ENCODE assay signal across 20 mouse cellular contexts in genomic region chr2:70614745-70615351, GRCm38 (mm10). TPM values are rescaled to one million over a fixed set of nuclear protein-coding genes. Genes with fewer than 3 reads are reported as not detected.
DNase-seq lines count a peak whose midpoint lies in the region; ATAC-seq and TF ChIP-seq lines count a peak whose summit lies in the region.
"Had no signal": no experiment of that assay in that cellular context is flagged by ENCODE, and none has a peak within 500 bp of the region (broad histone marks: within the 10 kb centered on the region; RNA-seq: fewer than 3 reads in every experiment).

No protein-coding gene starts in this region.

- H3K4me1 ChIP-seq in cerebellum, adult 2 months (ENCODE audit: control insufficient read depth, insufficient read depth, low read length) = no peaks in the 10 kb centered on the region
- H3K4me1 ChIP-seq: hindbrain, embryonic 12.5 days; intestine, embryonic 15.5 days; neural tube, embryonic 12.5 days had no signal

- no peak overlapping the region for H3K27ac ChIP-seq in cerebellum, adult 2 months (ENCODE audit: insufficient read depth, low read length)
- H3K27ac ChIP-seq: embryonic facial prominence, embryonic 10.5 days; hindbrain, embryonic 12.5 days; intestine, embryonic 15.5 days; kidney, postnatal 0 days; limb, embryonic 13.5 days; liver, embryonic 14.5 days; neural tube, embryonic 12.5 days had no signal

- no peak for TF ChIP-seq CTCF in cerebellum, adult 2 months (IDR thresholded peaks at IDR 0.05; ENCODE audit: borderline replicate concordance, insufficient read depth, low read depth, low read length)

- no peak overlapping the region for H3K4me3 ChIP-seq in cerebellum, adult 2 months (replicated peaks; ENCODE audit: insufficient read depth, low read depth, low read length)
- H3K4me3 ChIP-seq: embryonic facial prominence, embryonic 10.5 days; hindbrain, embryonic 12.5 days; intestine, embryonic 15.5 days; limb, embryonic 13.5 days; neural tube, embryonic 12.5 days had no signal

- DNase-seq in lung, postnatal 25 days (ENCODE audit: low spot score) = peak; percentile 29
- no peak for DNase-seq in lung, postnatal 10 days
- peak; percentile 10 for DNase-seq in T-cell, adult 2 months (ENCODE audit: low spot score)
- DNase-seq in spleen, postnatal 4 days (ENCODE audit: low spot score in 2 of 2) = peak; percentile 42 to 67
- no peak for DNase-seq in cerebellum, adult 2 months
- DNase-seq in thymus, postnatal 10 days (ENCODE audit: low spot score in 2 of 2) = no peak
- DNase-seq: adrenal gland, postnatal 36 days; cerebellum, adult 18-20 months; gastrocnemius, postnatal 10 days; thymus, postnatal 25 days had no signal

- WGBS in cerebellum, adult 2 months = 79% methylated on average over 7 of the region's 7 CpGs

- H3K27me3 ChIP-seq in cerebellum, adult 2 months (ENCODE audit: control insufficient read depth, insufficient read depth, low read length) = no peaks in the 10 kb centered on the region
- H3K27me3 ChIP-seq: hindbrain, embryonic 12.5 days; intestine, embryonic 15.5 days; neural tube, embryonic 12.5 days had no signal

- peak; percentile 75 for ATAC-seq in monocyte, adult 5-6 weeks (replicated peaks; ENCODE audit: insufficient number of reproducible peaks, low FRiP score, low TSS enrichment, poor library complexity, severe bottlenecking)
- ATAC-seq: intestine, embryonic 15.5 days; lung, postnatal 0 days had no signal

- TF ChIP-seq POLR2A in cerebellum, adult 2 months (IDR thresholded peaks at IDR 0.05; ENCODE audit: borderline replicate concordance, insufficient read depth, low read length) = no peak

RNA-seq across cellular contexts. Expression of gene Gorasp2, which starts 46.5 kb away (rescaled TPM):
- total RNA-seq in monocyte, adult 5-6 weeks (2017) = 36.6 to 41.3 TPM (median 39.7 TPM) in 3 replicates
- 81.5 and 82.7 TPM in 2 replicates for polyA plus RNA-seq in cerebellum, adult 2 months (2012; rRNA removed)

RNA-seq across cellular contexts. Expression of gene Gm26558, which starts 47.1 kb away (rescaled TPM):
- total RNA-seq in monocyte, adult 5-6 weeks (2017) = not detected in 3 replicates
- 0.43 and 0.52 TPM in 2 replicates for polyA plus RNA-seq in cerebellum, adult 2 months (2012; rRNA removed)
- total RNA-seq: gastrocnemius, postnatal 10 days; left cerebral cortex, postnatal 10 days had no signal

Comparison
In these comparisons a context has a peak if more than half of its experiments do, and no peak if none do; other contexts are left out.
1. DNase-seq: peak in lung, postnatal 25 days (single experiment), T-cell, adult 2 months (single experiment) and spleen, postnatal 4 days (2 of 2); none in lung, postnatal 10 days (single experiment), cerebellum, adult 2 months (0 of 2) and thymus, postnatal 10 days (0 of 2).